Mouse (Mus musculus) bone marrow, adult 2 months (tissue): ENCODE results near the gene Snrpd2. TPM values are rescaled to one million over a fixed set of nuclear protein-coding genes. Genes with fewer than 3 reads are reported as not detected.
A peak's percentile ranks its signal among the peaks of the same experiment; 100 is the strongest.

Experiments
- H3K27ac ChIP-seq: fragments of 200-500 bp; 2 replicates; pipeline ENCODE4 v1.5.1; 2012; ENCODE audit warnings: low read depth, mild to moderate bottlenecking, control low read depth, inconsistent platforms, low read length; ENCODE audit not compliant: control insufficient read depth, poor library complexity, insufficient read depth
- H3K4me1 ChIP-seq: fragments of 200-500 bp; 2 replicates; pipeline ENCODE4 v1.6.1; 2011; ENCODE audit warnings: low read length; ENCODE audit not compliant: control insufficient read depth, insufficient read depth
- H3K4me3 ChIP-seq: fragments of 200-500 bp; replicated peaks from 2 replicates; pipeline ENCODE3; 2011; ENCODE audit warnings: mild to moderate bottlenecking, low read depth, low read length, control low read depth; ENCODE audit not compliant: control insufficient read depth
- CTCF ChIP-seq: fragments of 200-500 bp; IDR thresholded peaks from 2 replicates; pipeline ENCODE4 v1.5.1; 2011; ENCODE audit warnings: low read length, control low read depth; ENCODE audit not compliant: control insufficient read depth, insufficient read depth
- POLR2A ChIP-seq: fragments of 200-500 bp; IDR thresholded peaks from 2 replicates; pipeline ENCODE4 v1.6.1; 2011; ENCODE audit warnings: low read depth, mild to moderate bottlenecking, control low read depth, low read length, borderline replicate concordance; ENCODE audit not compliant: control insufficient read depth
- WGBS: fragments of 180-500 bp; shearing (Covaris S2); methylation state at CpG from one replicate; pipeline ENCODE4 v1.1.7; 2018; 5-methylcytosine and 5-hydroxymethylcytosine counted together
- polyA plus RNA-seq: library from polyadenylated mRNA; stranded (reverse); fragments of >200 nt; gene quantifications from 2 replicates; pipeline ENCODE4 v1.2.4, GENCODE M21; 2011; ENCODE audit warnings: low replicate concordance; ENCODE audit not compliant: missing spikeins, insufficient read depth, insufficient read length

The Snrpd2 gene
- polyA plus RNA-seq, 1 experiment, result 56.3 TPM

GRCm38 (mm10) chr7:19119631-19120429 lies 29.7 kb upstream of the Snrpd2 start, which contains the start of gene Fbxo46:
Gene Fbxo46 (plus strand): TSS chr7:19119859.
- Histone ChIP-seq H3K27ac (0 out of 2 replicates have a peak within 1 kb of the TSS, but pooled peaks have one; percentile 21), H3K4me1 (no peaks in the 10 kb centered on the region; the same call in 1 of the 2 replicates), H3K4me3 (peak within 1 kb of the TSS; percentile 84)
- WGBS, result 1% methylated on average over 34 of the region's 34 CpGs
- TF ChIP-seq POLR2A, result peak; percentile 90; the same call in 1 of the 2 replicates
- TF ChIP-seq CTCF, result no peak

GRCm38 (mm10) chr7:19121686-19122085 lies 27.8 kb upstream of the Snrpd2 start:
- WGBS, result 84% methylated on average over 4 of the region's 4 CpGs
- H3K27ac ChIP-seq, result no peak overlapping the region

GRCm38 (mm10) chr7:19124713-19125112 lies 24.8 kb upstream of the Snrpd2 start:
- H3K4me3 ChIP-seq, result no peak overlapping the region
- H3K27ac ChIP-seq, result no peak overlapping the region
- 87% methylated on average over 6 of the region's 6 CpGs for WGBS
- H3K4me1 ChIP-seq, result no peaks in the 10 kb centered on the region; the same call in 1 of the 2 replicates
- no peak for TF ChIP-seq POLR2A
- no peak for TF ChIP-seq CTCF

More at GRCm38 (mm10) chr7:19121686-19122085, 27.8 kb upstream of the Snrpd2 start:
- Histone ChIP-seq H3K4me1 (no peaks in the 10 kb centered on the region; the same call in 1 of the 2 replicates), H3K4me3 (no peak overlapping the region)
- no peak for TF ChIP-seq POLR2A
- no peak for TF ChIP-seq CTCF

GRCm38 (mm10) chr7:19127744-19128143 lies 21.8 kb upstream of the Snrpd2 start:
- Histone ChIP-seq H3K4me3 (no peak overlapping the region), H3K4me1 (no peaks in the 10 kb centered on the region; the same call in 1 of the 2 replicates), H3K27ac (no peak overlapping the region)
- 87% methylated on average over 5 of the region's 5 CpGs for WGBS
- TF ChIP-seq CTCF, result no peak
- no peak for TF ChIP-seq POLR2A

GRCm38 (mm10) chr7:19129396-19129795 lies 20.1 kb upstream of the Snrpd2 start:
- no peak for TF ChIP-seq CTCF
- TF ChIP-seq POLR2A, result no peak
- WGBS, result 84% methylated on average over 5 of the region's 5 CpGs
- H3K27ac ChIP-seq, result no peak overlapping the region
- H3K4me1 ChIP-seq, result no peaks in the 10 kb centered on the region; the same call in 1 of the 2 replicates
- H3K4me3 ChIP-seq, result no peak overlapping the region

- H3K4me1 ChIP-seq, result no peaks in the 10 kb centered on the region; the same call in 1 of the 2 replicates
- 36% methylated on average over 4 of the region's 4 CpGs for WGBS
- TF ChIP-seq POLR2A (no peak), CTCF (no peak)
- H3K27ac ChIP-seq, result no peak overlapping the region
- no peak overlapping the region for H3K4me3 ChIP-seq
These were observed 18.9 kb upstream of the Snrpd2 start for GRCm38 (mm10) chr7:19130657-19131056.

- peak overlapping the region; percentile 56 for H3K27ac ChIP-seq
- peak overlapping the region; percentile 71 for H3K4me3 ChIP-seq
- TF ChIP-seq POLR2A (no peak), CTCF (peak; percentile 57)
- no peaks in the 10 kb centered on the region for H3K4me1 ChIP-seq
- WGBS, result under 1% methylated on average over 39 of the region's 39 CpGs
These were observed 18.1 kb upstream of the Snrpd2 start for GRCm38 (mm10) chr7:19131324-19131848.

- H3K27ac ChIP-seq, result no peak overlapping the region
- TF ChIP-seq POLR2A, result no peak
- WGBS, result 89% methylated on average over 13 of the region's 13 CpGs
- no peaks in the 10 kb centered on the region for H3K4me1 ChIP-seq
- no peak overlapping the region for H3K4me3 ChIP-seq
These were observed 13.4 kb upstream of the Snrpd2 start for GRCm38 (mm10) chr7:19136168-19136567.
